Mouse (Mus musculus) lung, embryonic 14.5 days (tissue): ENCODE measurements around the gene Rasgef1a. TPM values are rescaled to one million over a fixed set of nuclear protein-coding genes. Genes with fewer than 3 reads are reported as not detected.

Experiments used
- ATAC-seq: fragments of 200-750 bp; cut with Nextera tagmentation; 2 replicates; pipeline ENCODE4 v1.8.0; 2017; ENCODE audit warnings: mild to moderate bottlenecking, moderate TSS enrichment, moderate library complexity; ENCODE audit not compliant: insufficient read depth
- DNase-seq: peaks from one replicate; pipeline ENCODE4 v3.0.0-alpha.2; 2015
- H3K27ac ChIP-seq: fragments of 300-500 bp; sonication (generic); 2 replicates; pipeline ENCODE4 v1.5.1; 2014; ENCODE audit warnings: low read depth, mild to moderate bottlenecking, moderate library complexity
- H3K27me3 ChIP-seq: fragments of 300-500 bp; sonication (generic); 2 replicates; pipeline ENCODE4 v1.6.1; 2014; ENCODE audit warnings: low read length, control low read depth; ENCODE audit not compliant: insufficient read depth
- H3K36me3 ChIP-seq: fragments of 300-500 bp; sonication (generic); 2 replicates; pipeline ENCODE4 v1.6.1; 2014; ENCODE audit warnings: control low read depth; ENCODE audit not compliant: insufficient read depth
- H3K4me1 ChIP-seq: fragments of 300-500 bp; sonication (generic); 2 replicates; pipeline ENCODE4 v1.6.1; 2014; ENCODE audit warnings: antibody characterized with exemption, control low read depth; ENCODE audit not compliant: insufficient read depth
- H3K4me2 ChIP-seq: fragments of 300-500 bp; sonication (generic); 2 replicates; pipeline ENCODE4 v1.6.1; 2014; ENCODE audit warnings: mild to moderate bottlenecking
- H3K4me3 ChIP-seq: fragments of 300-500 bp; sonication (generic); 2 replicates; pipeline ENCODE4 v1.5.1; 2014; ENCODE audit warnings: low read depth, low read length
- H3K9ac ChIP-seq: fragments of 300-500 bp; sonication (generic); 2 replicates; pipeline ENCODE4 v1.6.1; 2014
- H3K9me3 ChIP-seq: fragments of 300-500 bp; sonication (generic); 2 replicates; pipeline ENCODE4 v1.6.1; 2016; ENCODE audit warnings: low read depth, low read length, control low read depth
- CTCF ChIP-seq: IDR thresholded peaks from 2 replicates; pipeline ENCODE4 v1.5.1; 2016; ENCODE audit warnings: antibody characterized with exemption, low read depth
- WGBS: fragments of 180-500 bp; shearing (Covaris S2); extraction: QIAGEN DNeasy Blood & Tissue Kit; methylation state at CpG from one replicate; pipeline ENCODE4 v1.1.7; 2014; 5-methylcytosine and 5-hydroxymethylcytosine counted together
- polyA plus RNA-seq: library from polyadenylated mRNA; unstranded; fragments of >200 nt; fragmentation: Nextera tagmentation; extraction: Ambion mirVana; gene quantifications from 2 replicates; pipeline ENCODE4 v1.2.1, GENCODE M21; 2014

The Rasgef1a gene
- polyA plus RNA-seq, 1 experiment from 2014 or later = 1.1 TPM

- TF ChIP-seq CTCF = no peak
- Histone ChIP-seq H3K9ac (no peak overlapping the region), H3K4me3 (no peak overlapping the region), H3K4me2 (no peak overlapping the region), H3K27me3 (no peaks in the 10 kb centered on the region), H3K4me1 (0 out of 2 replicates have a peak, but pooled peaks cover 1% of the 10 kb centered on the region), H3K27ac (no peak overlapping the region), H3K36me3 (no peaks in the 10 kb centered on the region), H3K9me3 (no peaks in the 10 kb centered on the region)
- ATAC-seq = no peak
- WGBS = 55% methylated on average over 3 of the region's 3 CpGs
- DNase-seq = no peak
These were observed 68.1 kb downstream of the Rasgef1a start for GRCm38 (mm10) chr6:118079292-118079691.

GRCm38 (mm10) chr6:118079762-118080465 is 68.7 kb downstream of the Rasgef1a start:
- no peaks in the 10 kb centered on the region for H3K9me3 ChIP-seq
- WGBS = 55% methylated on average over 10 of the region's 10 CpGs
- no peak for TF ChIP-seq CTCF
- H3K27me3 ChIP-seq = no peaks in the 10 kb centered on the region
- no peak for DNase-seq
- no peak overlapping the region for H3K4me3 ChIP-seq
- ATAC-seq = no peak
- H3K4me2 ChIP-seq = no peak overlapping the region
- no peak overlapping the region for H3K9ac ChIP-seq
- H3K4me1 ChIP-seq = no peaks in the 10 kb centered on the region
- H3K27ac ChIP-seq = no peak overlapping the region
- H3K36me3 ChIP-seq = no peaks in the 10 kb centered on the region

GRCm38 (mm10) chr6:118080711-118081110 is 69.5 kb downstream of the Rasgef1a start:
- Histone ChIP-seq H3K9ac (no peak overlapping the region), H3K36me3 (no peaks in the 10 kb centered on the region), H3K4me3 (no peak overlapping the region), H3K27me3 (no peaks in the 10 kb centered on the region), H3K4me1 (no peaks in the 10 kb centered on the region), H3K4me2 (no peak overlapping the region), H3K27ac (no peak overlapping the region), H3K9me3 (no peaks in the 10 kb centered on the region)
- no peak for TF ChIP-seq CTCF
- WGBS = 89% methylated on average over 4 of the region's 4 CpGs
- ATAC-seq (no peak), DNase-seq (no peak)

DNA sequence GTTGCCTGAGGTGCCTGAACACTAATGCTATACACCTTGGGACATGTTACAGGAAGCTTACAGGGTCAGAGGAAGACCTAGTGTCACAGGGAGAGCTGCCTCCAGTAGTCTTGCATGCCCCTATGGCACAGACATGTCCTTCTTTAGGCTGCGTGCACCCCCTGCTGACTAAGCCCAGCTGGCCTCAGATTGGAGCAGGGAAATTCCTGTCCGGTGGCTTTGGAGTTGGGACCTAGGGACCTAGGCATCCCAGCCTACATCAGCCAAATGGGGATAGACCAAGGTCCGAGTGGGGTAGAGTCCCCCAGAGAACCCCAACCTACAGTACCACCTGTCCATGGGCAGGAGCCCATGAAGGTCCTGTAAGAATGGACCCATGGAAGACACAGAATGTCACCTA is 71.1 kb downstream of the Rasgef1a start:
- DNase-seq (no peak), ATAC-seq (no peak)
- no peaks in the 10 kb centered on the region for H3K9me3 ChIP-seq
- no peak overlapping the region for H3K4me3 ChIP-seq
- no peak overlapping the region for H3K4me2 ChIP-seq
- H3K9ac ChIP-seq = no peak overlapping the region
- H3K36me3 ChIP-seq = no peaks in the 10 kb centered on the region
- TF ChIP-seq CTCF = no peak
- no peaks in the 10 kb centered on the region for H3K4me1 ChIP-seq
- H3K27ac ChIP-seq = no peak overlapping the region
- no peaks in the 10 kb centered on the region for H3K27me3 ChIP-seq
- 72% methylated on average over 3 of the region's 3 CpGs for WGBS

GRCm38 (mm10) chr6:118083608-118084007 is 72.4 kb downstream of the Rasgef1a start:
- no peak for DNase-seq
- H3K27ac ChIP-seq = no peak overlapping the region
- no peak overlapping the region for H3K4me3 ChIP-seq
- H3K9me3 ChIP-seq = no peaks in the 10 kb centered on the region
- no peak for TF ChIP-seq CTCF
- no peak overlapping the region for H3K4me2 ChIP-seq
- H3K36me3 ChIP-seq = no peaks in the 10 kb centered on the region
- no peaks in the 10 kb centered on the region for H3K27me3 ChIP-seq
- ATAC-seq = no peak
- no peaks in the 10 kb centered on the region for H3K4me1 ChIP-seq
- H3K9ac ChIP-seq = no peak overlapping the region
- WGBS = 62% methylated on average over 6 of the region's 6 CpGs

- Histone ChIP-seq H3K9ac (no peak overlapping the region), H3K27me3 (no peaks in the 10 kb centered on the region), H3K4me1 (no peaks in the 10 kb centered on the region), H3K36me3 (no peaks in the 10 kb centered on the region), H3K4me2 (no peak overlapping the region), H3K27ac (no peak overlapping the region), H3K4me3 (no peak overlapping the region), H3K9me3 (no peaks in the 10 kb centered on the region)
- DNase-seq = no peak
- WGBS = 84% methylated on average over 8 of the region's 8 CpGs
- no peak for TF ChIP-seq CTCF
- ATAC-seq = no peak
These were observed 73.4 kb downstream of the Rasgef1a start for GRCm38 (mm10) chr6:118084596-118084995.

DNA sequence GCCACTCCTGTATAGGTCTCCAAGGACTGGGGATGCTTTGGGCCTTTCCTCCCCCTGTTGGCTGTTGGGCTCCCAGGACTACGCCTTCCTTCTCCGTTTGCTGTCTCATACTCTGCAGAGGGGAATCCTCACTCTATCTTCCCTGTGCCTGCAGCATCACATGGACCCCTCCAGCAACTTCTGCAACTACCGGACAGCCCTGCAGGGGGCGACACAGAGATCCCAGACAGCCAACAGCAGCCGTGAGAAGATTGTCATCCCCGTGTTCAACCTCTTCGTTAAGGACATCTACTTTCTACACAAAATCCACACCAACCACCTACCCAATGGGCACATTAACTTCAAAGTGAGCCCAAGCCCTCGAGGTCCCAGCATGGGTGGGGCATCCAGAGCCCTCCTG is 76.7 kb downstream of the Rasgef1a start:
- Histone ChIP-seq H3K9me3 (no peaks in the 10 kb centered on the region), H3K36me3 (no peaks in the 10 kb centered on the region), H3K4me1 (no peaks in the 10 kb centered on the region), H3K27me3 (no peaks in the 10 kb centered on the region), H3K27ac (no peak overlapping the region), H3K9ac (no peak overlapping the region), H3K4me3 (no peak overlapping the region), H3K4me2 (no peak overlapping the region)
- ATAC-seq (no peak), DNase-seq (no peak)
- WGBS = 62% methylated on average over 8 of the region's 8 CpGs
- TF ChIP-seq CTCF = peak; percentile 49
